Mouse (Mus musculus): ENCODE results near the gene Nek7.

Gene Nek7

DNA sequence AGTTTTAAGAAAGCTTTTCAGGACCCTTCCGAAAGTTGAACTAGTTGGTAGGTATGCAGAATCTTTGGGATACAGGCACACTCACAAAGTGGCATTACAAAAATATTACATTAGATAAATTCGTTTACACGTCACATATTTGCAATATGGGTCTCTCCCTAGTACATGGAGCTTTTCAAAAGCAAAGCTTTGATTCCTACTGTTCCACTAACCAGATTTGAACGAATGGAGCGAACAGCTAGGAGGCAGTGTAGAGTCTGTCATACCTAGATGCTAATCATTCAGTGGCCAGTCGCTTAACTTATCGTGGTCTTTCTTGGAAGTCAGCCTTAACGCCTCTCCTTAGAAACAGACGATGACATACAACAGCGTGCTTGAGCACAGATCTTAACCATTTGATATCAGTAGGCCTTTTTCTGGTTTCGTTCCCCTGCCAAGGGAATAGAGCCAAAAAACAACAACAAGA, at the start of gene Nek7:
Nek7 (minus strand) TSS at position 146 of the 466 bp plus-strand sequence.
- peak; percentile 67 for DNase-seq

DNA sequence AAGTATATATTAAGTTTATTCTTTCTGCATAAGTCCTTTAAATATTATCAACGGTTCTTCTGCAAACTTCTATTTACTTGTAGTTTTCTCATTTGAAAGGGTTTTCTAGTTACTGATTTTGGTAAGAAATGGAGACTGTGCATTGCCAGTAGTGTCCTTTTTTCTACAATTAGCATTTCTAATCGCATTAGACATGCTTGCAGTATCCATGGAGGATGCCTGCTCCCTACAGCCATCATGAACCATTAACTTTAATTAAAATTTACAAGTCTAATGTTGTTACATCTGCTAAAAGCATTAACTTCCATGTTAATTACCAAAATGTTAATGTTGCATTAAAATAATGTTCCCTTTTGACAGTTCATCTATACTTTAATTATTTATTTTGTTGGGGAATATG, 42.4 kb upstream of the Nek7 start:
- no peak for DNase-seq

DNA sequence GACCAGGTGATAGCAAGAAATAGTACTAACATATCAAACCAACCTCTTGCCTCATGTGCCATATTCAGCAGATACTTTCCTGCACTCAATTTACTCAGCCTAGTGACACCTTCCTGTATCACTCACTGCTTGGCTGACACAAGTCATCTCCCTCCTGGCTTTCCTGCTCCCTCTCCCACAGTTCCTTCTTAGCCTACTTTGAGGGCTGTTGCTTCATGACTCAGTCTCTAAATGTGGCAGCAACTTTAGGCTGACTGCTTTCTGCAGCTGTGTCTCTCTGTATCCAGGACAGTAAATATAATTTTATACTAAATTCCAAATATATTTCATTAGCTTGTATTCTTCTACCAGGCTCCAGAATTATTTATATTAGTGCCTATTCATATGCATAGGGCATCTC, 34.3 kb upstream of the Nek7 start:
- no peak for DNase-seq

DNA sequence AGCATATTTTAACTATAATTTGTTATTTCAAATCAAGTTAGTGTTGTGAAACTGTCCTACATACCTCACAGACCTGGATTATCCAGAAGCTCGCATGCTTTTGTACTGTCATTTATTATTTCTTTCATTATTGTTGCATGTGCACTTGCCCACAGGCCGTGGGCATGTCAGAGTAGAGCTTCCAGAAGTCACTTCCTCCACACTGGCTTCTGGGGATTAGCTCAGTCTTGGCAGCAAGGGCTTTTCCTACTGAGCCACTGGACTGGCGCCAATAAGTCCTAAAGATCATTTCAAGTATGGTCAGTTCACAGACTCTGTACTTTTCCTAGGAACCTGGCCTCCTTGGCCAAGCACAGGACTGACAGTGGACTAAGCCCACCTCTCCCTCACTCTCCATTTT, 25.1 kb upstream of the Nek7 start:
- DNase-seq = peak; percentile 55

DNA sequence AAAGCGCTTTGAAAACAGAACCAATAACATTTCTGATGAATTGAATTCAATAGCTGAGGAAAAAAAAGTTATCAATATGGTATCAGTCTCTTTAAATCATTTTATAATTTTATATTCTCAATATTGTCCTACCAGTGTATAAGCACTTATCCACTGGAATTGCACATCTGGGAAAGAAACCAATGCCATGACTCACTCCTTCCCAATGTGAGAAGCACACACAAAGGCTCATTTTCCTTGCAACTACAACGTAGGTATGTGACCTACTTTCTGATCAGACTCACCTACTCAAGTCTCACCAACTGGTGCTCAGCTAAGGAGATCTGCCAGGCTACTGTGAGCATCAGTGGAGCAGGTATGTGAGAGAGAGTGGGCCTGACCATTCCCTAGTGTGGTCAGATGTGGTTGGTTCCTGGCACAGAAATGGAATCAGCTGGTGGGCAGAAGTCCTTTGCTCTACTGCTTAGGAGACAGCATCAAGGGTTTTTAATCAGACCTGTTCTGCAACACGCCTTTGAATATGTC, 23.4 kb upstream of the Nek7 start:
- no peak for DNase-seq

DNA sequence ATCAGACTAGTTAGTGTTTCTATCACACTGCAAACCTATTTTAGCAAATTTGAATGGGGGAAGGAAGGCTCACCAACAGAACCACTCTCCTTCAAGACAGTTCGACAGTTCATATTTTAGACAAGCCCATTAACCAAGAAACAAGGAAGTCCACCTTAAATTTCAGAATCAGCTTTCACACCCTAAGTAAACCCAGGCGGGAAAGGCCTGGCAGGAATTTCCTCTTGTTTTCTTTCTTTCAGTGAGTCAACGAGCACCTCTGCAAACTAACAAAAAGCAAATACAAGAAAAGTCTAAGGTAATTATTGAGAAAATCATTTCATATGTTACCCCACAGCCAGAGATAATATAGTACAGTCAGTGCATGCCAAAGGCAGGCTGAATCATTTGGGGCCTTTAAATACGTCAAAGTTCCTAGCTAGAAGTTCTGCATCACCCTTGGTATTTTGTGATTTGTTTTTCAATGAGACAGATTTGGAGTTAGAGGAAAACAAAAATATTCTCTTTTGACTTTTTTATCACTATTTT, 21.1 kb upstream of the Nek7 start:
- no peak for DNase-seq

DNA sequence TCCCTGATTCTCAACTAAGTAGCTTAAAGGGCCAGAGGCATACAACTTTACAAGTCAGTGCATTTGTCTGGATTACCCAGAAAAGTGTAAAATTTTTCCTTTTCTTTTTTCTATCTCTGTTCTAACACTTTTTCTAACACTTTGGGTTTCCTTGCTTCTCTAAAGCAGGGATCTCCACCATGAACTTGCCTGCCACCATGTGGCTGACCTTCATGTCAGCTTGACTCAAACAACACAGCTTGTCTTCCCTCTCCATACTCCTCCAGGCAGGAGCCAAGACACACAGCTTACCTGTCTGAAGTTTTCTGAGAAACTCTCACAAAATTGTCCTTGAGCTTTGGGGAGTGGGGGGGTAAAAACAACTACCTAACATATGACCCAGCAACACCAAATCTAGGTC, 17.9 kb upstream of the Nek7 start:
- peak; percentile 64 for DNase-seq

DNA sequence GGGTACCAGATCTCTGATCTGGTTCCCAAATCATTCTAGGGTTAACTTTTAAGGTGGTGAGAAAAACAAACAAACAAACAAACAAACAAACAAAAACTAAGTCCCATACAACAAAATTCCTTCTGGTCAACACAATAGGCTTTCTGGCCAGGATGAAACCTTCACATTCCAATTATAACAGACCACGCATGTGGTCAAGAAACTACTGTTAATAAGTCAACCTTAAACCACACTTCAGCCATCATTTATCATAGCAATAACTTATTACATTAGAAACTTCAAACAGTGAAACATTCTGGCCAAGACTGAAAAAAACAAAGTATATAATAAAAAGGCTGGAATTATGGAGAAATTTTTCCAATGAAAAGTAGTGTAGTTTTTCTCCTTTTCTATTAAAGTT, 14.6 kb upstream of the Nek7 start:
- no peak for DNase-seq

DNA sequence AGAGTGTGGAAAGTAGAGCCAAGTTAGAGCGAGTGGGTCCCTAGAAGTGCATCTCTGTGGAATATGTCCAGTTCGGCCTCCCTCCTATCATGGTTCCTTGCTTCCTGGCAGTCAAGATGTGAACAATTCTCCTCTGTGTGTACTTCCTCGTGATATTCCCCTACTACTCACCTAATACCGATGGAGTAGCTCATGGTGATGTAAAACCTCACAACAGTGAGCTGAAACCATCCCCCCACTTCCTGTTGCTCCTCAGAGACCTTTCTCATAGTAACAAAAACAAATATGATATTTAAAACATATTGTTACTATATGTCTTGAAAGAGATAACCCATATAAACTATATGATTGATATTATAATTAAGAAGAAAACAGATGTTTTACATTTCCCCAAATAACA, 9.0 kb upstream of the Nek7 start:
- DNase-seq = no peak

DNA sequence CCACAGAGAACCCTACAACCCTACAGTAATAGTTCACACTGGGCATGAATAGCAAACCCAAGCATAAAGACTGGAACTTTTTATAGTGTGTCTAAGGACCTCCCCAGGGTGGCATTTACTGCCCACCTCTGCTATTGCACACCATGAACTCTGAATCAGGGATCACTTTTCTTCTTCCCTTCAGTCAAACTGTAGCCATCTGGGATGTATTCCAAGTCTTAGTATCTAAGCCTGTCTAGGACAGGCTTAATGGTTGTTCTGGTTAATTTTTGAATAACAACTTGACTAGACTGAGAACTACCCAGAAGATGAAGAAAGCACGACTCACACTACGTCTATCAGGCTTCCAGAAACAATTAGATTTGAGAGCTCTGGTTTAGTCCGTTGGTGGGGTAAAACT, 8.5 kb upstream of the Nek7 start:
- DNase-seq = no peak

DNA sequence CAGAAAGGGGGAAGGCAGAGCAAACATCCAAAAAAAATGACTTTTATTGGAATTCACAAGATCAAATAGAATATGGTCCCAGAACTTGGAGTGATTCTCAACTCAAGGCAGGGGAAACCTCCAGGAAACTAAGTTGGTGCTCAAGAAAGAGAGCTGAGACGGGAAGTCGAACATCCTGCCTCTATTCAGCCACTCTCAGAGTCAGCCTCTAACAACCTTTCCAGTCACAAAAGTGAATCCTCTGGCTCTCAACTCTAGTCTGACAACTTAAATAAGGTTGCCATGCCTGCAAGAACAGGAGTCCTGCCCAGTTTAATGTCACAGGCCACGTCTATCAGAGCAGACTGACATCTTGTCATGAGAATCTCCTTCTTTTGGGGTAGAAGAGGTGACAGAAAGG, 7.9 kb upstream of the Nek7 start:
- DNase-seq = no peak

DNA sequence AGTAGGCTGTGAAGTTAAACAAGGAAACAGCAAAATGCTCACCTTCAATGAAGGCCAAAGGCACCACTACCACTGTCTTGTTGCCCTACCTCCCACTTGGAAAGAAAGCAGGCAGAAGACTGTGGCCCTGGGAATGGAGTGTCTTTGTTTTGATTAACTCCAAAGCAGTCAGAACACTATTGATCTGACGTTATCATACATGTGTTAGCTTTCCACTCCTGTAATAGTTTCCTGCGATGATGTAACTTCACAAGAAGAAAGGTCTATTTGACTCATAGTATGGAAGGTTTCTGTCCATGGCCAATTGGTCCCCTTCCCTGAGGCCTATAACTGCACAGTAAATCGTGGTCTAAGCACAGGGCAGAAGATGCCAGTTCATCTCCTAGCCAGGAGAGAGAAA, 6.3 kb upstream of the Nek7 start:
- no peak for DNase-seq

DNA sequence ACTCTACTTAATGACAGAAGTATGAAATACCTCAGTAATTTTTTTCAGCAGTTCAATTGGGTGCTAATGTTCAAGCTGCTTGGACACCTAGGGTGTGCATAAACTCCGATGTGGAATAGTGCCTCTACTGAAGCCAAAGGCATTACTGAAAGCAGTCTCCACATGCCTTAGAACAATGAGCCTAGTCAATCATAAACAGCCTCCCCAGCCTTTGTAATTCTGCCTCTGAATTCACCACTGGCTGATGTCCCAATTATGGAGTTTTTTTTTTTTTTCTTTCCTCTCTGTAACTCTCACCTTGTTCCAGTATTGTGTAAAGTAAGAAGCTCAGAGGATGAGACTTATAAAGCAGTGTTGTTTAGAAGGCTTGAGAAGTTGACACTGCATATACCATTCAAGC, 3.9 kb upstream of the Nek7 start:
- no peak for DNase-seq

DNA sequence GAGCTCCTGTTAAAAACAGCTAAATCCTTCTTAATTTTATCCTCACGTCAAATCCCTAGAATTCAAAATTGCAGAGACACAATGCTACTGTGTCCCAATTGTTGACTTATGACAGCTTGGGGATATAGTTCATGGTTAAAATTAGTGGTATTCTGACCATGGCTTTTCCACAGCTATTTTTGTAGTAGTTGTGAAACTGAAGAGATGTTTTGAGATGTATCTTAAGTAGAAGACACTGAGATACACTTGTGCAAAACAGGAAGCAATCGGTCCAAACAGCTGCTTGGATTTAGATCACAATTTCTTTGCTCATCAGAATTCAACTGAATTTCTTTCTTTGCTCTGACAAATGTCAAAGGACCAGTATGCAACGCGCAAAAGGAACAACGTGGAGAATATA, 2.9 kb upstream of the Nek7 start:
- no peak for DNase-seq

DNA sequence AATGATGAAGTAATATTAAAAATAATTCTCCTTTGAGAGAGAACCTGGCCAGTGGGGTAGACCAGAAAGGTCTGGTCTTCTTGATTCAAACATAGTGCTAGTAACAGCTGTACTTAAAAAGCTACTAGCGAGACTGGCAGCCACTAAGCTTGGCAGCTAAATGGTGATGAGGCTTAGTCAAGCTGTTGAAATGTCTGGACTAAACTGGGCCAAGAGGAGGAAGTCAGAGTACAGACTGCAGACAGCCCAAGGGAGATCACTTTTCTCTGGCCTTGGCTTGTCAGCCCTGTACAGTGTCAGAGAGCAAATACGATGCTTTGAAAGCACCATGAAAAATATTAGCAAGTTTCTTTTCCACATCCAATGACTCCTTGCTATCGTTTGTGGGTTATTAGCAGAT, 2.5 kb upstream of the Nek7 start:
- DNase-seq = no peak

DNA sequence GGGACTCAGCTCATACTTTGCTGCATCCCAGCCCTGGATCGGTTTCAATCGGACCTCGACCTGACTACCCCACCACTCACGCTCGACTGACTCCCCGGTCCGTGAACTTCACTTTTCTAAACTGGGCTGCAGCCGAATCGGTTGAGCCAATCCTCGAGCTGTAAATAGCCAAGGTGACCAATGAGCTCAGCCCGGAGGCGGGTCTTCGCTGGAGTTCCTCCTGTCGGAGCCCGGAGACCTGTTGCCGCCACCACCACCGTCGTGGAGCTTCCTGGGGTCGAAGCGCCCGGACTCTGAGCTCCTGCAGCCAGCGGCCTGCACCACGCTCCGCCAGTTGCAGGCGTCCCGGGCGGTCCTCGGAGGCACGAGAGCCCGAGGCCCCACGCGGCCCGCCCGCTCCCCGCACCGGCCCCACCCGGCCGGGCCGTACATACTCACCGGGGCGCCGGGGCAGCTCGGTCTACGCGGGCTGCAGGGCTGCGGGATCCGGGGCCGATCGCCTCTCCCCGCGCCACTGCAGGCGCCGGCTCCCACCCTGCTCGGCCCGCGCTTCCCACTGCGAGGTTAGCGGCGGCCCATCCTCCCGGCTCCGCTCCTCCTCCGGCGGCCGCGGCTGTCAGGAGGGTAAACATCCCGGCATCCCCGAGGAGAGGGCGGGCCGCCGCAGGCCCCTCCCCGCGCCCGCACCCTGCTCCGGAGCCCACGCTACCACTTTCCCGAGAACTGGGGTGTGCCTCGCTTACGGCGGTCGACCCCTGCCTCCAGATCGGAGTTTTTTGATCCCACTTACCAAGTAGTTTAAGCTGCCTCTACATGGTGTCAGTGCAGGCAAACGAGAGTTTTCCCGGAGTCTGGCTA, 598 bp downstream of the Nek7 start:
- DNase-seq = peak; percentile 99

DNA sequence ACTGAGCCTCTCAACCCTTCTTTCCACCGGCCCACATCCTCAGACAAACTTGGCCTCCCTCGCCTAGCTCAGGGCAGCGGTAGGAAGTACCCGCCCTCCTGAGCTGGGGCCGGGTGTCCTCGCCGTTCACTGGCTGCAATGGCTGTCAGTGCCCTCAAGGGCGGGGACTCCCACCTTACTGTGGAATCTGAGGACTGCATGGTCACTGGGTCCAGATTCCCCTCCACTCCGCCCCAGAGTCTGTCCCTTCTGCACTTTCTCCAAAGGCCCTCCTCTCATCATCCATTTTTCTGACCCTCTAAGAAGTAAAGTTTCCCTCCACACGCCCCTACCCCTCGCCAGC, 2.0 kb downstream of the Nek7 start:
- peak; percentile 91 for DNase-seq

DNA sequence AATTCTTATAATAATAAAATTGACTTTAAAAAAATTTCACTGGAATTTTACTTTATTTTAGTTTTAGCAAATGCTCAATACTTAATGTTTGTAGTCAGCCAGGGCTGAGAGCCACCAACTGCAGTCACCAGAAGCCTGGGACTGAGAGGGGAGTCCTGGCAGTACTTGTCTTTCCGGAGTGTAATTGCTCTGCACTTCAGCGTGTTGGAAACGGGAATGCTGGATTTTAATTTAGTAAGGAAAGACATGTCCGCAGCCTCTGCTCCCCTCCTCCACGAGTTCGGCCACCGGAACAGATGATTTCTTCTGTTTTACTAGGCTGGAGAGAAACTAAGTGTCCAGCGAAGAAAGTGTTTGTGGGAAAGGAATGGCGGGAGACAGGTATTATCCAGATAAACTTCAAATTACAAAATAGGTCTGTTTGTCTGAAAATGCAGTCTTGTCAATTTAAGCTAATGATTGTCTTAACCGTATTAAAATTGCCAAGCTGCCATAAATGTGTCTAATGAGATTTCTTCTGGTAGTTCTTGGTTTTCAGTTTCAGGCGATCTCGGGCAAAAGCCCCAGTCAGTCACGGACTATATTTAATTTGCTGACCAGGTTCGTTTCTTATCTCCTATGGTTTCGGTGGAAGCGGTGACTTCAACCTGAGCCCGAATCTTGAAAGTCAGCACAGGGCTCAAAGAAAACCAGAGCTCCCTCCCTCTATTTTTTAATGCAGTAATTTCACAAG, 2.5 kb downstream of the Nek7 start:
- no peak for DNase-seq

DNA sequence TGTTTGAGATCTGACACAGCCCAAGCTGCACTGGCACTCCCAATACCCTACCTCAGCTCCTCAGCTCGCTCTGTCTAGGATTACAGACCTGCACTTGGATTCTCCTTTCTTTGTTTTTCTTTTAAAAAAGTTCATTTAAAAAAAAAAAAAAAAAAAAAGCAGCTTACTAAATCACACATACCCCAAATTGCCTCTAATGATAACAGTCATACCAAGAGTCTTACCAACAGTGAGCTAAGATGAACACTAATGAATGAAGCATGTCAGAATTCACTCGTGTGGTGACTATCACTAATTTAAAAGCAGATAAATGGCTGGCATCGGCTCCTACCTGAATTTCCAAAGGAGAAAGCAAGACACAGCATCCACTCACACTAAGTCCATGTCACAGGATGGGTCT, 4.6 kb downstream of the Nek7 start:
- DNase-seq = no peak

DNA sequence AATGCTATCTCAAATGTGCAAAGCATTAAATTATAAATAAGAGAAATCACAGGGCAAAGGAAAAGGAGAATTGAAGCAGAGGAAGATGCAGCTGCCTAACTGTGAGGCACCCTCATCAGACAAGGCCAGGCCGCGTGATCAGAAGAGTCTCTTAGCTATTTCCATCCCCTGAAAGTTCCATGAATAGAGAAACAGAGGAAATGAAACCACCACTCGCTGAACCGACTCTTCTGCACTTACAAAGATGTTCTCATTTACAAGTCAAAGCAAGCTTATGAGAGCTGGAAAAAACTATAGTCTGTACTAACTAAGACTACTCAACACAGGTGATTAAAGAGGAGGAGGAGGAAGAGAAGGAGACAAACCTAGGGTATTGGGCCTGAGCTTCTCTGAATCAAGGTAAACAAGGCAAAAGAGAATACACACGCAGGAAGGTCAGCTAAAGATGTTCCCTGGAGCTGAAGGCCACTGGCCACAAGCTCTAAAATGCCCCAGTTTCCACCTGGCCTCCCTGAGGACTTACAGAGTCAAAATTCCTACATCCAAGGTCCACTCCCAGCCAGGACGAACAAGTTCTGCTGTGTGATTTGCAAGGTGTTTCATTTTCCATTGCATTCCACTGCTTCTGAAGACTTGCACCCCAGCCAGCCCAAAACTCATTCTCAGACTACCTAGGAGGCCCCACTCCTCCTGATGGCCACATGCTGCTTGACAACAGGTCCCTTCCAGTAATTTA, 5.2 kb downstream of the Nek7 start:
- no peak for DNase-seq

DNA sequence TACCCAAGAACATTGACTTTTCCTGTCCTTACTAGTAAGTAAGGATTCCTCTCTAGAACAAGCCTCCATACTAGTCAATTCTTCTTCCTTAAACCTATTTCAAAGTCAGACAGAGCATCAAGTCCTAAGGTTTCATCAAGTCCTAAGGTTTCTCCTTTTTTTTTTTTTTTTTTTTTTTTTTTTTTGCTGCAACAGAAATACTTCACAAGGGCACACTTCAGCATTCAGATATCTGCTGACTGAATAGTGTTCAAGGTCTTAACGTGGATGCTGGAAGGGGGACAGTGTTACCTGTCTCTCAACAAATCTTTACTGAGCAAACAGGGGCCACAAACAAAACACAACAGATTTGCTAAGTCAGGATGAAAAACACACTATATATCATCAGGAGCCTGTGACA, 7.8 kb downstream of the Nek7 start:
- DNase-seq = no peak

DNA sequence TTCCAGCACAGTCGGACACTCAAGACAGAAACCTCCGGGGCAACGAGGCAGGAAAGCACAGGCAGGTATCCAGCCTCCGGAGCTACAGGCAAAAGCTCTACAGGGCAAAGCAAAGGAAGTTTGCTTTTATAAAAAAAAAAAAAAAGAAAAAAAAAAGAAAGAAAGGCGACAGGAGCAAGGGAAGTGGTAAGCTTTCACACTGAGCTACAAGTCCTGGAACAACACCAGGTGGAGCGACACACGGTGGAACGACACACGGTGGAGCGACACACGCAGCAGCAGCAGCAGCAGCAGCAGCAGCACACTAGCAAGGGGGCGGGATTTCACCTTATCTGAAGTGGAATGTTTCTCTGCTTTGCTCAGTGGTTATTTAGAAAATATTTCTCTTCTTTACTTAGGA, 10.8 kb downstream of the Nek7 start:
- no peak for DNase-seq

DNA sequence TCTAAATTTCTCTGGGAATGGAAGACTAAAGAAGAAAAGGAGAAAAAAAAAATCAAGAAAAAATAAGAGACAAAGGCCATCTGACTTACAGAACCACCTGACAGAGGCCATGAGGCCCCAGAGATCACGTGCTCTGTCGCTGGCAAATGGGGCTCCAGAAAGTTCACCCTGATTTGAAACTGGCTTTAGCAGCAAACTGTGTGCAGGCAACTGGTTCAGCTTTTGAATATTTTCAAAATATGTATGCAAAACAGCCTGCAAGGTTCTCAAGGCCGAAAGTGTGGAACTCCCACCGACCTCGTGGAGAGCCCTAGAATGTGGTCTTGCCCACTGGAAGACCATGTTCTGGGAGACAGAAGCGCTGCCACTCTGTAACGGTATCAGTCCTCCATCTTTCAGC, 11.6 kb downstream of the Nek7 start:
- DNase-seq = no peak

All from kidney, adult 18-20 months (tissue).